Comparison of ENCODE assay signal across 11 mouse cellular contexts in genomic region chr17:25794197-25794596, GRCm38 (mm10). TPM values are rescaled to one million over a fixed set of nuclear protein-coding genes. Genes with fewer than 3 reads are reported as not detected.
DNase-seq lines count a peak whose midpoint lies in the region; ATAC-seq and TF ChIP-seq lines count a peak whose summit lies in the region.
"Had no signal": no experiment of that assay in that cellular context is flagged by ENCODE, and none has a peak within 500 bp of the region (broad histone marks: within the 10 kb centered on the region; RNA-seq: fewer than 3 reads in every experiment).

No protein-coding gene starts in this region.

- no peak for ATAC-seq in heart, embryonic 16.5 days (replicated peaks; ENCODE audit: extremely low read depth, insufficient read depth, low FRiP score)
- no peak for ATAC-seq in heart, embryonic 11.5 days (replicated peaks; ENCODE audit: insufficient number of reproducible peaks, low FRiP score, low TSS enrichment)
- ATAC-seq in forebrain, embryonic 11.5 days (replicated peaks; ENCODE audit: low FRiP score) = peak; percentile 32; the same call in 1 of the 2 replicates

- no peaks in the 10 kb centered on the region for H3K36me3 ChIP-seq in heart, embryonic 16.5 days (ENCODE audit: control insufficient read depth, insufficient read depth)
- peaks cover 6% of the 10 kb centered on the region; the same call in 1 of the 2 replicates for H3K36me3 ChIP-seq in heart, embryonic 11.5 days (ENCODE audit: control insufficient read depth, insufficient read depth, low read length)
- H3K36me3 ChIP-seq in E14TG2a.4 (ENCODE audit: insufficient read depth, low read length) = peaks cover 26% of the 10 kb centered on the region
- no peaks in the 10 kb centered on the region; the same call in 1 of the 2 replicates for H3K36me3 ChIP-seq in forebrain, embryonic 11.5 days (ENCODE audit: control insufficient read depth, insufficient read depth, low read length)

- no peak for TF ChIP-seq CTCF in E14TG2a.4 (conservative IDR thresholded peaks at IDR 0.05; ENCODE audit: low read length)

- H3K27me3 ChIP-seq in heart, embryonic 16.5 days (ENCODE audit: control insufficient read depth, insufficient read depth, low read length) = no peaks in the 10 kb centered on the region
- no peaks in the 10 kb centered on the region for H3K27me3 ChIP-seq in heart, embryonic 11.5 days (ENCODE audit: control insufficient read depth, insufficient read depth, low read length)
- H3K27me3 ChIP-seq in E14TG2a.4 (ENCODE audit: insufficient read depth, low read length) = peaks cover 14% of the 10 kb centered on the region
- H3K27me3 ChIP-seq in forebrain, embryonic 11.5 days (ENCODE audit: control insufficient read depth, insufficient read depth, low read length) = no peaks in the 10 kb centered on the region

- DNase-seq in forebrain, embryonic 11.5 days (ENCODE audit: low spot score) = peak; percentile 74
- DNase-seq in mesoderm, embryonic 11.5 days (ENCODE audit: low read depth, low spot score) = peak; percentile 42
- DNase-seq in thymus, postnatal 4 days = no peak
- DNase-seq in kidney, postnatal 4 days = no peak
- DNase-seq in right cerebral cortex, adult 18-20 months = no peak
- DNase-seq: lung, adult 18-20 months had no signal

- no peak overlapping the region for H3K9ac ChIP-seq in heart, embryonic 16.5 days (ENCODE audit: low read length)
- no peak overlapping the region for H3K9ac ChIP-seq in heart, embryonic 11.5 days (ENCODE audit: low read depth, low read length)
- H3K9ac ChIP-seq in forebrain, embryonic 11.5 days (ENCODE audit: low read length) = peak overlapping the region; percentile 90

- WGBS in heart, embryonic 16.5 days = 76% methylated on average over 13 of the region's 13 CpGs
- WGBS in heart, embryonic 11.5 days (ENCODE audit: insufficient replicate concordance) = 75% methylated on average over 13 of the region's 13 CpGs
- 20% methylated on average over 13 of the region's 13 CpGs for WGBS in forebrain, embryonic 11.5 days

- no peak overlapping the region for H3K4me2 ChIP-seq in heart, embryonic 16.5 days (ENCODE audit: low read depth, low read length)
- no peak overlapping the region for H3K4me2 ChIP-seq in heart, embryonic 11.5 days
- H3K4me2 ChIP-seq in forebrain, embryonic 11.5 days (ENCODE audit: low read depth, low read length, severe bottlenecking) = peak overlapping the region; percentile 91

- H3K27ac ChIP-seq in heart, embryonic 16.5 days (ENCODE audit: low read length) = 0 out of 2 replicates have a peak overlapping the region, but pooled peaks have one; percentile 6
- no peak overlapping the region for H3K27ac ChIP-seq in heart, embryonic 11.5 days (ENCODE audit: low read depth, low read length)
- peak overlapping the region; percentile 94 for H3K27ac ChIP-seq in forebrain, embryonic 11.5 days (ENCODE audit: low read depth, low read length)

- peaks cover 31% of the 10 kb centered on the region for H3K4me1 ChIP-seq in heart, embryonic 16.5 days (ENCODE audit: control insufficient read depth, insufficient read depth, low read length)
- peaks cover 34% of the 10 kb centered on the region for H3K4me1 ChIP-seq in heart, embryonic 11.5 days (ENCODE audit: control insufficient read depth, insufficient read depth, low read length)
- H3K4me1 ChIP-seq in E14TG2a.4 (replicated peaks; ENCODE audit: low read depth, low read length) = peaks cover 64% of the 10 kb centered on the region
- H3K4me1 ChIP-seq in forebrain, embryonic 11.5 days (replicated peaks; ENCODE audit: control insufficient read depth, insufficient read depth, low read length) = peaks cover 37% of the 10 kb centered on the region

- no peaks in the 10 kb centered on the region for H3K9me3 ChIP-seq in heart, embryonic 16.5 days (replicated peaks; ENCODE audit: control insufficient read depth, low read length)
- H3K9me3 ChIP-seq in heart, embryonic 11.5 days (replicated peaks; ENCODE audit: control insufficient read depth, low read length) = no peaks in the 10 kb centered on the region
- H3K9me3 ChIP-seq in E14TG2a.4 (ENCODE audit: low read length) = no peaks in the 10 kb centered on the region
- no peaks in the 10 kb centered on the region for H3K9me3 ChIP-seq in forebrain, embryonic 11.5 days (ENCODE audit: control insufficient read depth, low read length)

- no peak overlapping the region for H3K4me3 ChIP-seq in heart, embryonic 16.5 days (ENCODE audit: low read length)
- H3K4me3 ChIP-seq in heart, embryonic 11.5 days (ENCODE audit: low read depth, low read length) = no peak overlapping the region
- peak overlapping the region; percentile 41 for H3K4me3 ChIP-seq in E14TG2a.4 (replicated peaks; ENCODE audit: low read length)
- H3K4me3 ChIP-seq in forebrain, embryonic 11.5 days (ENCODE audit: low read depth, low read length) = peak overlapping the region; percentile 82

RNA-seq across cellular contexts. Expression of gene AC134908.4, which starts 1.3 kb away (rescaled TPM):
- 0.26 and 0.54 TPM in 2 replicates for polyA plus RNA-seq in heart, embryonic 16.5 days (2015; fragmentation: Nextera tagmentation; extraction: Ambion mirVana)
- 0.29 TPM in 1 of 2 replicates, not detected in the other for polyA plus RNA-seq in heart, embryonic 11.5 days (2014; fragmentation: Nextera tagmentation; extraction: Ambion mirVana)
- polyA plus RNA-seq in forebrain, embryonic 11.5 days (2014; fragmentation: Nextera tagmentation; extraction: Ambion mirVana) = not detected in 2 replicates
- polyA plus RNA-seq: heart, embryonic 14.5 days; testis, adult 2 months had no signal

RNA-seq across cellular contexts. Expression of gene Fam173a, which starts 1.5 kb away (rescaled TPM):
- polyA plus RNA-seq in heart, embryonic 16.5 days (2015; fragmentation: Nextera tagmentation; extraction: Ambion mirVana) = 65.1 and 68.9 TPM in 2 replicates
- polyA plus RNA-seq in heart, embryonic 11.5 days (2014; fragmentation: Nextera tagmentation; extraction: Ambion mirVana) = 71.8 and 74.0 TPM in 2 replicates
- 69.0 and 71.0 TPM in 2 replicates for polyA plus RNA-seq in forebrain, embryonic 11.5 days (2014; fragmentation: Nextera tagmentation; extraction: Ambion mirVana)

RNA-seq across cellular contexts. Expression of gene Metrn, which starts 2.7 kb away (rescaled TPM):
- 25.6 and 26.9 TPM in 2 replicates for polyA plus RNA-seq in heart, embryonic 16.5 days (2015; fragmentation: Nextera tagmentation; extraction: Ambion mirVana)
- polyA plus RNA-seq in heart, embryonic 11.5 days (2014; fragmentation: Nextera tagmentation; extraction: Ambion mirVana) = 6.2 and 8.3 TPM in 2 replicates
- 20.3 and 23.3 TPM in 2 replicates for polyA plus RNA-seq in forebrain, embryonic 11.5 days (2014; fragmentation: Nextera tagmentation; extraction: Ambion mirVana)

RNA-seq across cellular contexts. Expression of gene Ccdc78, which starts 7.8 kb away (rescaled TPM):
- polyA plus RNA-seq in heart, embryonic 16.5 days (2015; fragmentation: Nextera tagmentation; extraction: Ambion mirVana) = 0.53 and 0.80 TPM in 2 replicates
- polyA plus RNA-seq in heart, embryonic 11.5 days (2014; fragmentation: Nextera tagmentation; extraction: Ambion mirVana) = 0.13 TPM in 1 of 2 replicates, not detected in the other
- polyA plus RNA-seq in forebrain, embryonic 11.5 days (2014; fragmentation: Nextera tagmentation; extraction: Ambion mirVana) = 0.25 and 0.47 TPM in 2 replicates
- polyA plus RNA-seq: heart, embryonic 14.5 days had no signal

RNA-seq across cellular contexts. Expression of gene Haghl, which starts 8.7 kb away (rescaled TPM):
- polyA plus RNA-seq in heart, embryonic 16.5 days (2015; fragmentation: Nextera tagmentation; extraction: Ambion mirVana) = 51.4 and 55.2 TPM in 2 replicates
- polyA plus RNA-seq in heart, embryonic 11.5 days (2014; fragmentation: Nextera tagmentation; extraction: Ambion mirVana) = 47.2 and 52.3 TPM in 2 replicates
- 75.0 and 76.1 TPM in 2 replicates for polyA plus RNA-seq in forebrain, embryonic 11.5 days (2014; fragmentation: Nextera tagmentation; extraction: Ambion mirVana)

Comparison
In these comparisons a context has a peak if more than half of its experiments do, and no peak if none do; other contexts are left out.
1. H3K4me3 ChIP-seq: peak in E14TG2a.4 (single experiment) and forebrain, embryonic 11.5 days (single experiment); none in heart, embryonic 16.5 days (single experiment) and heart, embryonic 11.5 days (single experiment).
2. DNase-seq: peak in forebrain, embryonic 11.5 days (single experiment) and mesoderm, embryonic 11.5 days (single experiment); none in thymus, postnatal 4 days (single experiment), kidney, postnatal 4 days (0 of 2) and right cerebral cortex, adult 18-20 months (single experiment).